Mouse (Mus musculus) adrenal gland, postnatal 10 days (tissue): ENCODE data around the gene Scarf2. TPM values are rescaled to one million over a fixed set of nuclear protein-coding genes. Genes with fewer than 3 reads are reported as not detected.

Experiments used
- DNase-seq: peaks from one replicate; pipeline ENCODE4 v3.0.0; 2021; ENCODE audit warnings: mixed read lengths
- total RNA-seq, 2 experiments: library from RNA; stranded (reverse); gene quantifications; 2 replicates each; pipeline ENCODE4 v1.2.3; 2021

Gene Scarf2
- total RNA-seq, 2 experiments from 2014 or later, result 15.0 to 16.7 TPM

DNA sequence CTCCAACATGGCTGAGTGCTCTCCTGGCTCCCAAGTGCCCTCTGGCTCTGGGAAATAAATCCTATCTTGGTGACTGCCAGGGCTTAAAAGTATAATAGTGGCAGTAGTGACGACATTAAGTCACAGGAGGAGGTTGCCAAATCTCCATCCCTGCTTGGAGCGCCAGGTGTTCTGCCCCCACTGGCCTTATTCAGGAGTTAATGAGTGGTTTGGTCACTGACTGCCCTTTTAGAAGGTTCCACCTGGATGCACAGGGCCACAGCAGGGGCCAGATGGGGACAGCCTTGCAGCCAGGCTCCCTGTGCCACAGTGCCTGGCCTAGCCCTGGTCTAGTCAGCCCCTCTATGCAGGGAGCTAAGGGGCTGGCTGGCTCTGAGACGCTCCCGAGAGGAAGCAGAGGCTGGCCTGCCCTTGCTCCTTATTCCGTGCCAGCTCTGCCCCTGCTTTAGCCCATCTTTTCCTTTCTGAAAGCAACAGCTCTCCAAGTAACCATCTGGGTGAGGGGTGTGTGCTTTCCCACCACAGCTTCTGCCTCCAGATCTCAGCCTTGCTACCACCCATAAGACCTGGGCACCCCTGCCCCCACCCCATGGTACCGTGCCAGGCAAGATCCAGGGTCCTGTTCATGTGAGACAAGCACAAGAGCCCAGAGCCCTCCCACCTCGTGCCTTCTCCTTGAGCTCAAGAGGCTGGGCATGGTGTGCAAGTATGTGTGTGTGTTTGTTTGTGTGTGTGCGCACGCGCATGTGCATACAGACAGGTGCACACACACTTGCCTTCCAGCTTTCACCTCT lies 33.5 kb downstream of the Scarf2 start:
- DNase-seq, result no peak

DNA sequence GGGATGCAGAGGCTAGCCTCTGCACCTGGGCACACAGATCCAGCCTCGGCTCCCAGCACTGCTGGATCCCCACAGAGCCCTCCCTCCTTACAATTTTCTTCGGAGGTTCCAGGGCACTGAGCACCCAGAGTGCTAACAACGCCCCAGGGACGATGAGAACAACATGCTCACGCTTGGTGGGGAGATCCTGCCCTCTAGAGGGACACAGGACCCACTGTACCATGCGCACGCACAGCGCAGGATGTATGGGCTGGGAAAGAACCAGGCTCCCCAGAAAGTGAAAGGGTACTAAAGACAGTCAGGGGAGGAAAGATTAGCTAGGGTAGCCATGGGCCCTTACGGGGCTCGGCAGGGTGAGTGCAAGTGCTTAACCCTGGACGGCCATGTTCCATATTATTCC lies 34.7 kb downstream of the Scarf2 start:
- no peak for DNase-seq

DNA sequence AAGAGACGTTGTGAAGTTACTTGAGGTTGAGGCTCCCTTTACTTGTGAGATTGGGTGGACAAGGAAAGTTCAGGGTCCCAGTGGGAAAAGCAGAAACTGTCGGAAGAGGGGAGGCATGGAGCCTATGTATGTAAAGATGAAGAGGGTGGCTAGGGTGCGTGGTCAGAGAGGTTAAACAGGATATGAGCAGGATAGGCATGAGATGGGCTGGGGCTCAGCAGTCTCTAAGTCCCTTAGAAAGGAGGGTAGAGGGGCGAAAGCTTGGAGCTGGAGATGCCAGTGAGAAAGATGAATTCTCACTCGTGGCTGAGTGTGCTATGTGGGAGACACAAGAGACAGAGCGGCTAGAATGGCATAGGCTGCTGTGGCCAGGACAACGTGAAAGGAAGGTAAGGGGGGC lies 35.7 kb downstream of the Scarf2 start, which contains the start of gene B830017H08Rik:
B830017H08Rik (plus strand) TSS at position 301 of the 400 bp plus-strand sequence.
- no peak for DNase-seq

DNA sequence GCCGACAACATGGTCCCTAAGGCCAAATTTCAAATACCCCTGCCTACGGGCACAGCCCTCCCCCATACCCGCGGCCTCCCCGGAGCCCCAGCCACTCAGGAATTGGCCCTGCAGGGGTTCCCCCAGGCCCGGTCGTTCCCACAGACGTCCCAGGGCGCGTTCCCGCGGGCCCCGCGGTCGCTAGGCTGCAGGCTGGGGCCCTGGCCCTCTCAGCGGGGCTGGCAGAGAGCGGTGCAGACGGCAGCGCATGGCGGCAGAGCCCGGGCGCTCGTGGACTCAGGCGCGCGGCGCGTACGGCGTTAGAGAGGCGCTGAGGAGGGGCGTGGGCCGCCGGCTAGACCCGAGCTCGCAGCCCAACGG lies 36.2 kb downstream of the Scarf2 start:
- DNase-seq, result peak; percentile 30

DNA sequence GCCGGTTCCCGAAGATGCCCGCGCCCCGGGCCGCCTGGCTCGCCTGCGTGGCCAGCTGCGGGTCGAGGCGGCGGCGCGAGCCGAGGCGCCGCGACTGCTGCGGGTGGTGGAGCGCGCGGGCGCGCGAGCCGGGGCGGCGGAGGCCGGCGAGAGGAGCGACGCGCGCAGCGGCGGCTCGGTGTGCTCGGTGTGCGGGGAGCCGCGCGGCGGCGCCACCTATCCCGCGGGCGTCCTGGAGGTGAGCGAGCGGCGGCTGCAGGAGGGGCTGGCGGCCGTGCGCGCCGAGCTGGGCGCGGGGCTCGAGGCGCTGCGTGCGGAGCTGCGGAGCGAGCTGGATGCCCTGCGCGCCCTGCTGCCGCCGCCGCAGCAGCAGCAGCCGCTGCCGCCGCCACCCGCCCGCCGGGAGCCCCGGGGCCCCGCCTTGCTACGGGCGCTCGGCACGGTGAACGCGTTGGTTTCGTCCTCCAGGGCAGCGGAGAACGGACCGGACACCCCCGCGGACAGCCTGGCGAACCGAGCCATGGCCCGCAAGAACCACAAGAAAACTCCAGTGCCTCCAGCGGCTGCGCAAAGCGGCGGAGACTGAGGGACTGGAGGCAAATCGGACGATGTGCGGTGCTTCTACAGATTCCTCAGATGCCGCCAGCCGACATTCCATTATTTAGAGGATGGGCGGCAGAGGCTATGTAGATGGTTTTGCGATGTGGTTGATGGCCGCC lies 36.8 kb downstream of the Scarf2 start:
- DNase-seq, result peak; percentile 41

DNA sequence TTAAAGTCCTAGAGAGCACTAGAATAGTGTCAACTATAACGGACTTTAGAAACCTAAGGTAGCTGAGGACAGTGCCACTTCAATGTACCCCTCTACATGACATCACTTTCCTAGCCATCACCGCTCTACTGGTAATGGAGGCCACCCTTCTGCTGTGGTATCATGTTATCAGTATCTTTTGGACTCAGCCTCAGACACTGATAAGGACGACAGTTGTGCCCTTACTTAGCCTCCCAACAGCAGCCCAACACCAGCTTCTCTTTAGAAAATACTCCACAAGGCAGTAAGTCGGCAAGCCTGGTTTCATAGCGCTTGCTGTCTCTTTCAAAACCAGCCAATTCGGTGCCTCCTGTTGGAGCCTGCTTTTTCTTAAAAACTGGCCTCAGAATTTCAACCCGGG lies 37.5 kb downstream of the Scarf2 start:
- no peak for DNase-seq

DNA sequence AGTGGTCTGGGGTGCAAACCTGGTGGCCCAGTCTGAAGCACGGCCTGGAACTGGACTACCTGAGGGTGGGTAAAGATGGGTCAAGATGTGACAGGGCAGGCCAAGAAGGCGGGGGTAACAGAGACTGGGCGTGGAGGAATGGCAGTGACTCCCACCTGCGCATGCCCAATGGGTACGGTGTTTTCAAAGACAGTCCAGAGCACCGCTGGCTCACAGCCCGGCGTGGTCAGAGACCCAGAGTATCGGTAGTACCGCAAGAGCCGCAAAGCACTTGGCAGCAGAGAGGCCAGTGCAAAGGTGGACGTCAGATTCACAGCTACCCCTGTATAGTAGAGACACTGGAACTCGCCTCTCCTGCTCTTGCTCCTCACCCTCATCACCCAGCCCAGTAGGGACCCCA lies 38.4 kb downstream of the Scarf2 start:
- no peak for DNase-seq

DNA sequence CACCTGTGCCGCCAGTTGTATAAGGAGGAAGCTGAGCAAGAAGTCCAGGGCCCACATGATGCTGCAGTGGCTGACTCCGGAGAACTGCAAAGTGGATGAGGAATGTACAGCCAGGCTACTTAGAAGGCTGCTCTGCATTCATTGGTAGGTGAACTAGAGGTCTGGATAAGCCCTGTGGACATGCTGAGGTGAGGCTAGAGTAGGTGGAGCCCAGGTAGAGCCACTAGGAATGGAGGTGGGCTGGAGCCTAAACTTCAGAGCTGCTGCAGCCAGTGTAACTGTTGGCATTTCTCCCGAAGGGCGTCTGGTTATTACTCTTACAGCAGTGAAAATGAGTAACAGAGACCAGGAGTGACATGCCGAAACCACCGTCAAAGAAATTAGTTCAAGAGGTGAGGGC lies 41.0 kb downstream of the Scarf2 start, which contains the start of gene Car15:
Car15 (minus strand) TSS at position 314 of the 400 bp plus-strand sequence.
- no peak for DNase-seq

DNA sequence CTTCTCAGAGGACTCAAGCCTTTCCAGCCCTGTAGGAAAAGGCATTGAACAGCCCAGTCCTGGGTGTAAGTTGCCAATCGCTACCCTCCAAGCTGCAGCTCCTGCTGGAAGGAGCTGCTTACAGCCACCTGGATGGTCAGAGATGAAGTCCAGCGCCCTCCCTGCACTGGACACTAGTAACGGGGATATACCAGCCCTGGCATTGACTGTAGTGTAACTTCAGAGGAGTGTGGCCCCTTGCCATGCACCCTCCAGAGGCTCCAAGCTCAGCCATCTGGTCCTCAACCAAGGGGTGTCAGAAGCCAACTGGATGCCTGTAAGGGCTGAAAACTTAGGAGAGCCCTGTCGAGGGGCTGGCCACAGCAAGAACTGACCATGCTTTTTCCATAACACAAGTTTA lies 42.9 kb downstream of the Scarf2 start:
- DNase-seq, result no peak

DNA sequence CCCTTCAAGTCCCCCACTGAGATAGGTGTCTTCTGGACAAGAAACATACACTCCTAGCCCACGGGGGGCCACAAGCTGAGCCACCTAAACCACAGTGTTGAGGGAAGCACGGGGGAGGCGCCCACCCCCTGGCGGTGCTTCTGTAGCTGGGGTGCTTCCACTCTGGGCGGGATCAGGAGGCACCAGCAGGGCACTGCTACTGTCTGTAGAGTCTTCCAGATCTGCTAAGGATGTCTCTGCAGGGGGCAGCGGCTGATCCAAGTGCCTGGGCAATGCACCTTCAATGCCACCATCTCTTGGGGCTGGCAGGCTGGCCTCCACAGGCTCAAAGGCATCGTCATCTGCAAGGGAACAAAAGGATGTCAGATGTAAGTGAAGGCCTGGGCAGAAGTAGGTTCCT lies 45.4 kb downstream of the Scarf2 start:
- no peak for DNase-seq

DNA sequence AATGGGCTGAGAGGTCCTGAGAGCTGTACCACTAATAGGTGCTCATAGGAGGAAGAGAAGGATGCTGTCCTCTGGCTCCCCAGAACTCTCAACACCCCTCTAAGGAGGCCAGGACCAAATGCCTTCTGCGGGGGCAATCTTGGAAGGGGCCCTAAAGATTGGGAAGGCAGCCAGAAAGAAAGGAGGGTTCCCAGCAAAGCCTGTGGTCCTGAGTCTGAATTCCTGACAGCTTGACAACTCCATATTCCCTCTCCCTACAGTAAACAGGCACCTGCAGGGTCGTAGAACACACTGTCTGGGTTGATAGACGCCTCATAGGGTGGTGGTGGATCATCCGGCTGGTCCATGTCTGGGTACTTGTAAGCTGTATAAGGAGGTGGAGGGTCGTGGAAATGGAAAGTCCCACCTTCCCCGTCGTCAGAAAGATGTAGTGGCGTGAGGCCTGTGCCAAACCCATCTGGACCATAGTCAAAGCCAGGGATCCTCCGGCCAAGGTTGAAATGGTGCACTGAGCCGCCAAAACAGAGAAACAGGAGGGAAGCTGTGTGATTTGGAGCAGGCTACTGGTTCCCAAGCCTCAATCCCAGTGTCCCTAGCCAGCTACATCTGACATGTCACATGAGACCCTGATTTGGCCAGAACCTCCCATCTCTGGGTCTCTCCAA lies 46.8 kb downstream of the Scarf2 start:
- no peak for DNase-seq

DNA sequence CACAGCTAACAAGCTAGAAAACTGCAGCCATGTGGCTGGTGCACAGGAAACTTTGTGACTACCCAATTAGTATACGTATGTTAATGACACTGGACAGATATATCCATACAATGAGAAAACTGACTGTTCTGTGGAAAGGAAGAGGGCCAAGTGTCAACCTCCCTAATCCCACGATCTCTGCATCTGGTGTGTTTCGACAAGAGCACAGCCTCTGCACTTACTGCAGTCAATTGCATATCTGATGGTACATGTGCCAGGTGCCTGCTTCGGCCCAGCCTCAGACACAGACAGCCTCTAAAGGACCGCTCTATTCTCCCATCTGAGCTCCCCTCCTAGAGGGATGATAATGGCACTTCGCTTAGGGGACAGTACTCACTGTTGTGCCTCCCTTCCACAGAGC lies 51.3 kb downstream of the Scarf2 start:
- DNase-seq, result no peak

DNA sequence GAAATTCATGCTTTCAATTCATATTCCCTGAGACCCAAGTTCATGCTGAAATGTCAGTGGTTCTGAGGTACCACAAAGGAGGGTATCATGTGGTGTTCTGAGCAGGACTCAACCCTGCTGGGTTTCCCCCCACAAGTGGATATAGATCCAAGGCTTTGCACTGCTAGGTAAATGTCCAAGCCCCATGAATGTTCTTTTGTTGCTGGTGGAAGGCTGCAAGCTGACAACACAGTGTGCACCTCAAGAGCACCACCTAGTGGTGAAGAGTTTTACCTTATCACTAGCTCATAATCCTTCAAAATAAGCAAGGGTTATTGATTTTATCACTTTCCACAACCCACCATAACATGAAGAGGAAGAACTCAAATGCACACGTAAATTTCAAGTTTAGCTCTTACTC lies 51.8 kb downstream of the Scarf2 start:
- peak; percentile 33 for DNase-seq

DNA sequence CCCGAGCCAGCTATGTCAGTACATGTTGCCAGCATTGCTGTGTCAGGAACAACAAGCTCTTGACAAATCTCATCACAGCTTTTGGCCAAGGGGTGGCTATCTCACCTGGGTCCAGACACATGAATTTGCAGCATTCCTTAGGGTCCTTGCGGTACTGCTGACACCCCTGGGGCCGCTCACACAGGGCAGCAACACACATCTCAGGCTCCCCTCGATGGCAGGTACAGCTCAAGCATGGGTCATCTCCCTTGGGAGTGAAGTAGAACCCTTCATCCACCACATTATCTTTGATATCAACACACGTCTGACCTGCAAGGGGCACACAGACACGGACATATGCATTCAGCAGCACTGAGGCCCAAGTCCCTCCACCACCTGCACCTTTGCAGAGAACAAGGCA lies 52.4 kb downstream of the Scarf2 start:
- DNase-seq, result no peak

DNA sequence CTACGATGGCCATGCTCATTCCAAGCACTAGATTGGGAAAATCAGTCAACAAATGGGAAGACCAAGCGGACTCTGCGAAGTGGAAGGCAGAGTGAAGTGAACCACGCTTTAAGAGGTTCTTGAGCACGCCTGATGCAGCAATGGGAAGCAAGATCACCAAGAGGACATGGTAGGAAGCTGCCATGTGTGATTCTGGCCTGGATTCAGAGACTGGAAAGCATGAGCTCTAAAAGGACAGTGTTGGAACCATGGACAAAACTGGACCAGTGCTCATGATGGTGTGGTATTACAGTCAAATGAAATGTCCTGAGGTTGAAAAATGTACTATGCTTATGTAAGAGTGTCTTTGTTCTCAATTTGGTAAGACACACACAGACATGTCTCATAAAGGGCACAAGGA lies 54.2 kb downstream of the Scarf2 start:
- no peak for DNase-seq

DNA sequence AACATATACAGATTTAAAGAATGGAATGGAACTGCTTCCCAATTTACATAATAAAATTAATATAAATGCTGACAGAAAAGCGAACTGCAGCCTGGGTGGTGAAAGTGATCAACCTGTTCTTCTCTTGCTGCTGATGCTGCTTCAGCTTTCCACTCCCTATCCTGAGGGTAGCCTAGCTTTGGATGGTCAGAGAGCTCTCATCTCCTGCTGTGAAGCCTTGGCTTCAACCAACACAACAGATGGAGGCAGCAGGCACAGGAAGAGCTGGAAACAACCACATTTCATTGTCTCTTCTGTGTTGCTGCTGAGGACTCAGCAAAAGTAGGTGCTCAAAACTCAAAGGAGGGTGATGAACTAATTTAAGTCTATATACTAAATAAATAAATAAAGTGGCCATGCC lies 54.8 kb downstream of the Scarf2 start:
- DNase-seq, result no peak

DNA sequence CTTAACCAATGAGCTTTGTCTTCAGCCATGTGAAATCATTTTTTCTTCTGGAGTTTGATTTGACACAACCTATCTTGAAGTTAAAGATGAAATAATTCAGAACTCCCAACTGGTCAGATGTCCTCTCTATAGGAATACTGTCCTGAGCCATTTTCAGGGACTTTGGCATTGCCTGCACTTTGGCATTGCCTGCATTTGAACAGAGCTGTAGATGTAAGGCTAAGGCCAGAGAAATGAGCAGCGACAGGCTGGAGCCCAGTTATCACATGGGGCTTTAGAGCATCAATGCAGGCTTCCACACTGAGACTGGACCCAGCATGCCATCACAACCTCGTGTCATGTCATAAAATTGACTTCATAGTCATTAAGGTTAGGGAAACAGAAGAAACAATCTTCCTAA lies 56.2 kb downstream of the Scarf2 start:
- DNase-seq, result no peak

DNA sequence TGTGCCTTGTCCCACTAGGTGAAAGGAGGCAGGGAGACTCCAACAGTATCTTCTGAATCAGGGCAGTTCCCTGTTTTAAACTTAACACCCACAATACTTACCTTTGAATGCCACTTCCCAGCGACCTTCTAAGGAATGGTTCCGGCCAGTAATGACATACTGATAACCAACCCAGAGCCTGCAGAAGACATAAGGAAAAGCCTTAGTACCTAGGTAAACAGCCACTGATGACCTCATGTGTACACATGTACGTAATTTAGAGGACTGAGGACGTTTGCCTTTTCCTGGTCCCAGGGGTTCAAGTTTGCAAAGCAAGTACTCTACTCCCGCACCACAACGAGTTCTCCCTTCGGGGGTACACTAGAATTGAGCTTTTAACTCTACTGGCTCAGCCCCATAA lies 60.1 kb downstream of the Scarf2 start:
- no peak for DNase-seq

Other genes starting within 250 kb of the Scarf2 start
- under 1 TPM; 0.48 to 0.58 TPM for gene Lrrc74b, start 236.0 kb upstream of the Scarf2 start, total RNA-seq
- under 1 TPM; 0.69 to 0.97 TPM for gene P2rx6, start 235.4 kb upstream of the Scarf2 start, total RNA-seq
- 1 to 10 TPM; 5.5 to 9.0 TPM for gene Slc7a4, start 214.1 kb upstream of the Scarf2 start, total RNA-seq
- 10 to 100 TPM; 24.4 to 28.0 TPM for gene Smpd4, start 177.9 kb upstream of the Scarf2 start, total RNA-seq
- gene Ccdc74a, start 150.8 kb upstream of the Scarf2 start, total RNA-seq, result 1 to 10 TPM; 2.5 to 3.2 TPM
- 10 to 100 TPM; 42.7 to 55.3 TPM for gene Med15, start 64.4 kb upstream of the Scarf2 start, total RNA-seq
- 10 to 100 TPM; 30.6 to 47.9 TPM for gene Klhl22, start 37.7 kb upstream of the Scarf2 start, total RNA-seq
- gene B830017H08Rik, start 35.8 kb downstream of the Scarf2 start, total RNA-seq, result not detected
- 1 to 10 TPM; 1.3 to 1.9 TPM for gene Car15, start 41.1 kb downstream of the Scarf2 start, total RNA-seq
- gene Gm20518, start 94.4 kb downstream of the Scarf2 start, total RNA-seq, result under 1 TPM; 0.18 to 0.30 TPM
- under 1 TPM in 1 of 2 experiments, not detected in 1; 0.06 TPM for gene Tssk1, start 96.9 kb downstream of the Scarf2 start, total RNA-seq
- gene Dgcr2, start 101.3 kb downstream of the Scarf2 start, total RNA-seq, result 10 to 100 TPM; 60.6 to 63.9 TPM
- not detected for gene Tssk2, start 101.4 kb downstream of the Scarf2 start, total RNA-seq
- gene Ess2, start 114.1 kb downstream of the Scarf2 start, total RNA-seq, result 10 to 100 TPM; 19.4 to 23.1 TPM
- not detected for gene Gsc2, start 117.8 kb downstream of the Scarf2 start, total RNA-seq
- gene Slc25a1, start 130.9 kb downstream of the Scarf2 start, total RNA-seq, result 100 to 1,000 TPM; 115 to 121 TPM
- gene Vpreb2, start 183.1 kb downstream of the Scarf2 start, total RNA-seq, result under 1 TPM in 1 of 2 experiments, not detected in 1; 0.36 TPM